Mouse (Mus musculus) CD4-positive, CD25-positive, alpha-beta regulatory T cell, adult 2 months (primary cell): Measurements from ENCODE around the gene Sdc3.

Source experiments
- DNase-seq: peaks from one replicate; pipeline ENCODE4 v3.0.0-alpha.2; 2012; ENCODE audit warnings: low read depth, low spot score

Sdc3 gene

DNA sequence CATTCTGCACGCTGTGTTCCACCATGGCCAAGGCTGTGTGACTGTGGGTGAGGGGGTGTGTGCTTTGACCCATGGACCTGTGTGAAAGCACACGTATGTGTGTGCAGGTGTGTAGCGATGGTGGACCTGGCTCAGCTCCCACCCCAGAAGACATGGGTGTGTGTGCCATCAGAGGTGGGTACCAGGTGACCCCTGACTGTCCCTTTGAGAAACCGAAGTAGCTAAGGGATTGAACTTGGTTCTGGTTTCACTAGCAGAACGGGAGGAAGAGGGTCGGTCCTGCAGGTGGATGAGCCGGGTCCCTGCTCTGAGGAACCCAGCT is 804 bp downstream of the Sdc3 start:
- no peak for DNase-seq

DNA sequence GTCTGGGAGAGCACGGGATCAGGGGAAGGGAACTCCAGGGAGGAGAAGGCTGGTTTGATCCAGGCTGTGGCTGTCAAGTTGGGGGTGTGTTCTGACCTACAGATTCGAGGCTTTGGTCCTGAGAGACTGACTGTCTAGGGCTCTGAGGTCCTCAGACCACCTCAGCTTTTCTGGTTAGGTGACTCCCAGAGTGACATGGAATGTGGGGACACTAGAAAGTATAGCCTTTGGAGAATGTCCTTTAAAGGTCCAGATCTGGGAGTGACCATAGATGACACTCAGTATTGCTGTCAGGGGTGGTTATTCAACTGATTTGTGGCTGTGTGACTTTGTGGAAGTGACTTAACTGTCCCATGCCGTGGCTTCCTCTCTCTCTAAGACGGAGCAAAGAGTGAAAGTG is 2.4 kb downstream of the Sdc3 start:
- no peak for DNase-seq

DNA sequence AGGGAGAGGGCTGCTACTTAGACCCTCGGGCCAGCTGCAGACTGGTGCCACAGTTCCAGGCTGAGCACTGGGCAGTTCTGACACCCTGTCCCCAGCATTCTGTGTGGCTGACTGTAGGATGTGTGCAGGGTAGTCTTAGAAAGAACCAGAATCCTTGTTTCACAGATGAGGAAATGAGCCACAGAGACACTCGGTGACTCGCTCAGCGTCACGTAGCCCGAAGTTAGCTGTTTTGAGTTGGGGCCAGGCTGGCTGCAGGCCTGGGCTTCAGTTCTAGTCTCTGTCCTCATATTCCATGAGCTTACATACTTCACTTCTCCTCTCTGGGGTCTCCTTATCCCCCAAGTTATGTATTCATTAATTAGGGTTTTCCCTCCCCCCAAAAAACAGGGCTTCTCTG is 3.6 kb downstream of the Sdc3 start:
- DNase-seq, result no peak

DNA sequence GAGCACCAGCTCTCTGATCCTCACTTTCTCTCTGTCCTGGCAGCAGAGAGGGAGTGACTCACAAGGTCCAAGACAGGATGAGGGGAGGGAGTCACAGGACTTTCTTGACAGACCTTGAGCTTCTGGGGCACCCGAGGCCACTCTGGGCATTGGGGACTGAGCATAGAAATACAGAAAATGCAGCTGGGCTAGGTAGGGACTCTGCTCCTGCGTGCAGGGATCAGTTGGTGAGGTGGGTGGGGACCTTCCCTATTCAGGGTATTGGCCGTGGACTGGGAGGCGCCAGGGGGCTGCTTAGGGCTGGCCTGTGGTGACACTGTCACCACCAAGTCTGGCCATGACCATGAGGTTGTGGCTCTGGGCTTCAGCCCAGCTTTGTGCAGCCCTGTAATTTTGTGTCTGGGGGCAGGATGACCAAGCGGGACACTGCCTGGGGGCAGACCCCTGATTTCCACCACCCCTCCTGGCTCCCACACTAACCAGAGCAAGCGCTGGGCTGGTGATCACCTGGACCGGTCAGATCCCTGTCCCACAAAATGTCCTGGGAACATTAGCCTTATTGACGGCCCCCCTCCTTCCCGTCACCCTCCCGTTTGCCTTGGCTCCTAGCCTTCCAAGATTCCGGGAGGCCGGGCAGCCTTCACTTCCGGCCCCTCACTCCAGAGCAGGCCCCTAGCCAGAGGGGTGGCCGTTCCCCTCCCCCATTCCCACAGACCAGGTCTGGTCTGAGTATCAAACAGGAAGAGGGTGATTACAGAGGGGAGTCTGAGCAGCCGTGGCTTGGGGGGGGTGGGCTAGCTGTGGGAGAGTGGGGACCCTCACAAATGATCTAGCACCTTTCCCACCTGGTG is 5.1 kb downstream of the Sdc3 start:
- DNase-seq, result no peak

DNA sequence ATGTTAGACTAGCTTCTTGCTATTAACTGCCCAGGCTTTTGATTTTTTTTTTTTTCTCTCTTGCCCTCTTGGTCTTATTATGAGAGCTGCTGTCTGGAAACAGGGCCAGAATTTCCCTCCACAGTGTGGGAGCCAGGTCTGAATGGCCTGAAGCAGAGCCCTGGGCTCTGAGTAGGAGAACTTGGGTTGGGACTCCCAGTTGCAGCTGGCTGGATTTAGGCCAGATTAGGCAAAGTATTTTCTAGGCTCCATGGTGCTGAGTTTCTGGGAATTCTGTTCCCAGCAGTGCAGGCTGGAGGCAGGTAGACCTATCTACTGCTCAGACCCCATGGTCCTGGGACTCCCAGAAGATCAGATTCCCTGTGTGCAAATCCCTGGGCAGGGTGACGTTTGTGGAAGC is 6.1 kb downstream of the Sdc3 start:
- no peak for DNase-seq

DNA sequence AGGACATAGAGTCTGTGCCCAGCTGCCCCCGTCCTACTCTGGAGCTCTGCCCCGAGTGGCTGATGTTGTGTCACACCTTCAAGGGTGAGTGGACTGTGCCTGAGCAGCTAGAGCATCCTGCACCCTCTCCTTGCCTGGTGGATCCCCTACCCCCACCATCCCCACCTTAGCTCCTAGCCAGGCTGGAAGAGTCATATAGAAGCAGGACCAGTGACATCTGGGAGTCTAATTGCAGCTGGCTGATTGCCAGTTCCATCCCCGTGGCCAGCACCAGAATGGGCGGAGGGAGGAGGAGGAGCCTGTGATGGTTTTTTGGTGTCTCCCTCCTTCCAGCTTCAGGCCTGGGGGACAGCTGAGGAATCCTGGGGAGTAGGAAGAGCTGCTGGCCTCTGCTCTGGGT is 6.8 kb downstream of the Sdc3 start:
- no peak for DNase-seq

DNA sequence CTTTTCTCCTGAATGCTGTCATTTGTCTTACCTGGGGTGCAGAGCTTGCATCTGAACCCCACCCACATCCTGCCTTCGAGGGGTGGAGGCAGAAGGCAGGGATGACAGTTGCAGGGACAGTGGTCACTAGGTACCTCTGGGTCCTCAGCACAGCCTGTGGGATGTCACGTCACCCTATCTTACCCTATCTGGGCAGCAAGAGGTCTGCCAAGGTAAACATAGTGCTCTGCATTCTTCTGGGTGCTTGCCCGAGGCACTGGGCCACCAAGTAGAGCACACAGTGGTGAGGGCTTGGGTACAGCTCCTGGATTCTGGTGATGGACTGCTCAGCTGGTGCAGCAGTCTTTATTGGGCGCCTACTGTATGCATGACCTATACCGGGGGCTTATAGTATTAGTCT is 7.2 kb downstream of the Sdc3 start:
- DNase-seq, result no peak

DNA sequence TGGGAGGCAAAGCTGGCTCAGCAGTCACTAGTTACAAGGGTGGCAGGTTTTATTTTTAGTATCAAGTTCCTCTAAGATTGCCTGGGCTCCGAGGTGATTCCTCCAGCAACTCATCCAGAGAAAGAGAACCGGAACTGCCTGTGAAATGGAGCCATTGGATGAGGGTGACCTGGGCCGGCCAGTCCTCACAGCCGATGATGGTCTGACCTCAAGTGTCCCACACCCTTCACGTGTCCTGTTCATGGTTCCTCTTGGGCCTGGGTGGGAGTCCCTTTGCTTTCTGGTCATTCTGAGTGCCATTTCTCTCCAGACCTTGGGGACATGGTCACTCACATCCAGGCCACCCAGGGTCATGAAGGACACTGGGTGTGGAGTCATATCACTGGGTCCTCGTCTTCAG is 7.8 kb downstream of the Sdc3 start:
- no peak for DNase-seq

DNA sequence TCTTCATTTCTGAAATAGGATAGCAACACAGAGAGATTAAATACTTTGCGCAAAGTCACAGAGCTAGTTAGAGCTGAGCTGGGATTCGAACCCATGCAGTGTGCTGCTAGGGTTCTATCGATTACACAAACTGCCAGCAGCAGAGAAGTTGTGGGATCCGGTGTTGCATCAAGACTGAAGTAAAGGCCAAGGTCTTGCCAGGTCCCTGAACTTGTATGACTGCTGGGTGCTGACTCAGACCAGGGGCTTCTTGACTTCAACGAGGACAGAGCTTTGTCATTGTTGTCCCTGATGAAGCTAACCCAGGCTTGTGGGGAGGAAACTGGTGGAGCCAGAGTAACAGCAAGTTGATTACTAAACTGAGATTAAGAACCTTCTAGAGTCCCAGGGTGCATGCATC is 8.9 kb downstream of the Sdc3 start:
- no peak for DNase-seq

DNA sequence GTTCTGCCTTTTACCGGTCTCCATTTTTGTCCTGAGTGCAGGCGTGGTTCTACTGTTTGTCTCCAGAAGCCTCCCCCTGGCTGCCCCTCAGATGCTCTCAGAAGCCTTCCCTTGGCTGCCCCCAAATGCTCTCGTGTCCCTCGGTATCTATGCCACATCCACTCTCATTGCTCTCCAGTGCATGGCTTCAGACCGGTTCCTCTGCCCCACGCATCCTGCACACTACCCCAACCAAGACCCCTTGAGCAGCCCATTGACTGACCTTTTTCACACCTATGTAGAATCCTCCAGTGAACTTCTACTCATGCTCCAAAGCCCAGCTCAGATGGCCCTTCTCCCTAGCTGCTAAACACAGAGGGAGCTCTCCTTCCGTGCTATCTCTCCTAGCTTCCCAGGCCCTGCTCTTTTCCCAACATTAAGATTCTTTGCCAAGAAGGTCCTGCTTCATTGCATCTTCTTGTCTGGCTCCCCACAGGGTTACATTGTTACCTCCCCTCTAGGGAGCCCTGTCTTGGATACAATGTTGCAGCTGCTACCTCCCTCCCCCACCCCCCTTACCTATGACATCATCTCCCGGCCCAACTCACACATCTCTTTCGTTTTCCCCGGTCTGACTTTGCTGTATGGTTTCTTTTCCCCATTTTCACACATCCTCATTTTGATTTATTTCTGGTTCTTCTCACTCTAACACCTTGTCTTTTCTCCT is 9.4 kb downstream of the Sdc3 start:
- peak; percentile 72 for DNase-seq

DNA sequence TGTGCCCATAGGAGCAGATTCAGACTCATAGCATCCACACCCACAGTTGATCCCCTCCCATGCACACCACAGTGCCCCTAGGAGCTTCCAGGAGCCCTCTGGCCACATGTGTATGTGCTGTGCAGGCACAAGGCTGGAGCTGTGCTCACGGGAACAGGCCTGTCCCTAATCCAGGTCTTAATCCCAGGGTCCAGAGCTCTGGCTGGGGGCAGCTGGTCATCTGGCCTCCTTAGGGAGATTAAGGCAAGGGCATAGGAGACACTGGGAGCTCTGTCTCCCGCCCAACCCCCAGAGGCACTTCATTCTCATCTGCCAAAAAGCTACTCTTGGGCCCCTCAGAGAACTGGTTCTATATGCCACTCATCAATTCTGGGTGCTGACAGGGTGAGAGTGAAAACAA is 11.3 kb downstream of the Sdc3 start:
- no peak for DNase-seq

DNA sequence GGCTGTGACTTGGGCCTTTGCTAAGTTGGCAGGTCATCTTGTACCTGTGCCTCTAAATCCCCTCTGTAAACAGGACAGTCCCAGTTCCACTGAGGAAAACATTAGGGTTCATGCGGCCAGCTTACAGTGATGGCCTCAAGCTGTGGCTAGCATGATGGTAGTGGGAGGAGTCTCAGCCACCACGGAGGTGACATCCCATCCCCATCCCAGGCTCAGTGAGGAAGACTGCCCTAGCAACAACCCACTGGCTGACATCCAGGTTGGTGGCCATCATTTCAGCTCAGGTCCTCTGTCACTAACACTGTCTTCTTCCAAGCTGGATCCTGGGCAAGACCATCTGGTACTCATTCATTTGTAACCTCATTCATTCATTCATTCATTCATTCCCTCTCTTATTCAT is 12.0 kb downstream of the Sdc3 start:
- DNase-seq, result no peak

DNA sequence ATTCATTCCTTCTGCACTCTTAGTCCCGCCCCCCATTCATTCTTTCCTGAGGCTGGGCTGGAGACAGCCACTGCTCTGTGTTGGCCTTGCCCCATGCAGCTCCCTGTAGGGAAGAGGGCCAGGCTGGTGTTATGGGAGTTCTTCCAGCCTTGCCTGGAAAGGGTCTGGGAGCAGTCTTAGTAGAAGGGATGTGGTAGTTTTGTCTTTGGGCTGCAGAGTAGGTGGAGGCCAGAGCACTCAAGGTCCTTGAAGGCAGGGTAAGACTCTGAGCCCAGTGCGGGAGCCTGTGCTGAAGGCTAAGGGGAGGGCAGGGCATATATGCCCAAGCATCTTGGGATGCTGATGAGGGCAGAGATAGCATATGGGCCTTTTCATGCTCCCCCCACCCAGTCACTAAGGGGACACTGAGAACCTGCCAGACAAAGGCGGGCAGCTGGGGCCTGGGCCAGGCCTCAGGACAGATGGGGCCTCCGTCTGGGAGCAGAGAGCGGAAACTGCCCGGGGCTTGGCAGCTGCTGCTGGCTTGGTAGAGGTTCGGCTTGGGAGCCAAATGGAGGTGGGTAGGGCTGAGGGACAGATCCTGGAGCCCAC is 12.5 kb downstream of the Sdc3 start:
- DNase-seq, result no peak

DNA sequence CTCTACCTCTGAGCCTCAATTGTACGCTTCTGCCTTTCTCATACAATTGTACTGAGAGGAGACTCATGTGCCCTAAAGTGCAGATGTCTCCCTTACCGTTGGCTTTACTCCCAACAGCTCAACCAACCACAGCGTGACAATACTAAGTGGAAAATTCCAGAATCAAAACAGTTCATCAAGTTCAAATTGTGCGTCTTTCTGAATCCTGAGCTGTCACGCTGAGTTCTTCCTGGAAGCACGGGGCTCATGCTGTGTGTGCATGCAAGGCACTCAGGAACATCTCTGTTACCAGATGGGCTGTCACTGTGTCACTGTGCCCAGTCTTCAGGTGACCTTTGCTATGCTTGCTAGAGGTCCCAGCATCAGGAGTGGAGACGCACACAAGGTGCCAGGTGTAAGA is 13.4 kb downstream of the Sdc3 start:
- DNase-seq, result no peak

DNA sequence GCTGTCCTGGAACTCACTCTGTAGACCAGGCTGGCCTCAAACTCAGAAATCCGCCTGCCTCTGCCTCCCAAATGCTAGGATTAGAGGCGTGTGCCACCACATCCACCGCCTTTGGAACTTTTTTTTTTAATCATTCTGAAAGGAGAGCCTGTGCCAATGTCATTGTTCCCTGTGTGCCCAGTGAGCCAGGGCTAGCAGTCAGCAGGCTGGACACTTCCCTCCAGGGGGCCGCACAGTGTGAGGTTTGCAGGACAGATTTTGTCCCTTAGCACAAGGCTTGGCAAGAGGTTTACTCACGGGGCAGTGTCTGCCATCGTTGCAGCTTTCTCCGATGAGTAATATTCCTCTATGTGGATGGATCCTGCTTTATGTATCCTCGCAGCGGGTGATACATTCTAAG is 14.4 kb downstream of the Sdc3 start:
- no peak for DNase-seq

DNA sequence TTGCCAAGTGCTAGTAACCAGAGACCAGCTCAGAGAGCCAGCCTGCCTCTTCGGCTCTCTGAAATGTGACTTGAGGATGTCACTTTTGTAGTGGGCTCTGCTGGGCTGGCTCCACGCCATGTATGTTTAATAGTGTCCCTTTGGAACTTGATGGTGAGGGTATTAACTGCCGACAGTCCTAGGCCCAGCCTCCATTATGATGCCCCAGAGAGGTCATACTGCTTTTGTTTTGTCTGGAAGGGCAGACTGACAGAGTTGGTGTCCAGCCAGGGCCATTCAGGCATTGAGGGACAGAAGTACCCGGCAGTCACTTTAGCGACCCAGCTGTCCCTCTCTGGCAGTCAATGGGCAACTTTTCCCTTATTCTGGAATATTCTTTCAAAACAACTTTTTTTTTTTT is 17.4 kb downstream of the Sdc3 start:
- DNase-seq, result no peak

DNA sequence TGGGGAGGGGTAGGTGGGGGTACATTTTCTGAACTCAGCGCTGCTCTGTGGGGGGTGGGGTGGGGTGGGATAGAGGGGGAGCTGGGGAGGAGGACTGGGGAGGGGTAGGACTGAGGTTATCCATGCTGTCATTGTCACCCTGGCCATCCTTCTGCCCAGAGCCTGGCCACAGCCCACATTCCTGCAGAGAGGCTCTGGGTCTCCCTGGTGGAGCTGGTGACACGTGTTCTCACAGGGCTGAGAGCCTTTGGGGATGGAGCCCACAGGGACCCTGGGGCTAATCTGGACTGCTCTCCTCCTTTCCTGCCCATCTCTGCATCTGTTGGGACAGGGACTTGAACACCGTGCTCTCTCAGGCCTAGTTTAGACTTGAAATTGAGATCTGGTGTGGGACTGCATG is 18.5 kb downstream of the Sdc3 start:
- DNase-seq, result no peak

DNA sequence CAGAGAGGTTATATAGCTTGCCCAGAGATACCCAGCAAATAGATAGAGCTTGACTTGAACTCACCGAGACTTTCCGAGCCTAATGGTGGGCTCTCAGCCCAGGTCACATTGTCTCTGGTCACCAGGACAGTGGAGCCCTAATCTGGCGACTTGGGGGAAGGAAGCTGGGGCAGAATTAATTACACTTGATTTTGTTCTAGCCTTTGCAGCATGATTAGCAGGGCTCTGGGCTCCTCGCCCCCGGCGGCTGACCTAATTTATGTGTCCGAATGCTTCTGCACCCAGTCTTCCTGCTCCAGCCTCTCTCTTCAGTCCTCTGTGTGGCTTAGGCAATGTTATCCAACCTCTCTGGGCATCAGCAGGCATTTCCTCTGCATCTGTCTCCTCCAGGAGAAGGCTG is 19.0 kb downstream of the Sdc3 start:
- DNase-seq, result no peak

DNA sequence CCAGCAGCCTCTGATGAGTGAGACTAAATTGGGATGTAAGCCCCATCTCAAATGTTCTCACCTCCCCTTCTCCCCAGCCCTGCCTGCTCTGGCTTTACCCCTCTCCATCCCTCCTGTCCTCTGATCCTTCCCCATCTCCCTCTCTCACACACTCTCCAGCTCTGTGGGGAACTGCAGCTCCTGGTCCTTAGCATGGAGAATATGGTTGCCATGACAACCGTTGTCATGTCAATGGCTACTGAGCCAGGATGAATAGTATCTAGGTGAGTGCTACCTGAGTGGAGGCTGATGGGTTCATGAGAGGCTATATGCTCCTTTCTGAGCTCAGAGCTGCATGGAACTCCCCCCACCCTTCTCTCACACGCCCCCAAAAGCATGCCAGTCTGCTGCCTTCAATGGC is 21.6 kb downstream of the Sdc3 start:
- DNase-seq, result no peak

DNA sequence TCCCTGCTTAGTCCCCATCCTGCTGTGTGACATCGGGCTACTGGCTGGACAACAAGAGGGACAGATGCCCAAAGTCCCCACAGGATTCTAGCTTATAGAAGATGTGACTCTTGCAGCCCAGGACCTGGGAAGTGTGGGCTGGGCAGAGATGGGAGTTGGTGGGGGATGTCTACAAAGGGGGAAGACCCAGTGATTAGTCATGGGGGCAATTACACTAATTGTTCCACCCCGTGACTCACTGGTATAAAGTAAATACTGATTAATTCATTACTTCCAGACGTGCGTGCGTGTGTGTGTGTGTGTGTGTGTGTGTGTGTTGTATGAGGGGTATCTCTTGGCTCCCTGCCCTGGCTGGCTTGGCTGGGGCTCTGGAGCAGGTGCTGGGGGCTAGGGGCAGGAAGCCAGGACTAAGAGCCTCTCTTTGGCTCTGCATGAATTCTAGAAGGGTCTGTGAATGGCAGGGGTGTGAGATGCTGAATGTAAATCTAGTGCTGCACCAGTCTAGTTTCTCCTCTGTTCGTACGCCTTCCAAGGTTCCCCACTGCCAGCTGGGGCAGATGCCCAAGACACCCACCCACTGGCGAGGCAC is 22.5 kb downstream of the Sdc3 start:
- no peak for DNase-seq

DNA sequence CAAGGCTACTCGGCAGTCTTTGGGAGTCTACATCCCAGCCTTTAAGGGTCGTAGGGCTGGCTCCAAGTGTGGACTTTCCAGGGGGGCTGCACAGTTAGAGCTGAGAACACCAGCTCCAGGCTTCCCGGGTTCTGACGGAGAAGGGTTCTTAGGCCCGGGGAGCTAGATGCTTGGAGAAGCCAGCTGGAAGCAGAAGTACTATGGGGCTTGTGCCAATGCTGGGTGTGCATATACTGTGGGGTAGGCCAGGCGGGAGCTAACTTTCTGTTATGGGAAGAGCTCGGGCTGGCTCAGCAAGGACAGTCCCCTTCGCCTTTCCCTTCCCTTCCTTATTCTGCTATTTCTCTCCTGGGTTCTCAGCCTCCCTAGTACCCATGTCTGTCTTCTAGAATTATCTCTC is 23.5 kb downstream of the Sdc3 start:
- DNase-seq, result no peak

DNA sequence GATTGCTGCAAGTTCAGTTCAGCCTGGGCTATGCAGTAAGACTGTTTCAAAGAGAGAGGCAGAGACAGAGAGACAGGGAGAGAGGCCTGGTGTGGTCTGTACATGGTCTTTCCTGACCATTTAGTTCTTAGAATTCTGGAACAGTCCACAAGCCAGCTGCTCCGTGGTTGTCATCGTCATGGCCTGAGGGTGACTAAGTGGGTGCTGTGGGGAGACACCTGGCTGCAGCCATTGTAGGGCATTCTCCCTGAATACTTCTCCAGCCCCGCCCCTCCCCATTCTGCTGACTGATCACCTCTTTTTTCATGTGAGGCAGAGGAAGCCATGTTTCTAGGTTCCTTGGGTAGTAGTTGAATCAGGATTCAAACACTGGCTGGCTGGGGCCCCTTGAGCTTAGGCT is 27.5 kb downstream of the Sdc3 start:
- no peak for DNase-seq
